Mouse (Mus musculus): ENCODE measurements around the gene Prkn. TPM values are rescaled to one million over a fixed set of nuclear protein-coding genes. Genes with fewer than 3 reads are reported as not detected.

Prkn gene
- polyA plus RNA-seq, 1 experiment: not detected

- Histone ChIP-seq H3K79me3 (ENCODE audit: low read depth) (no peaks in the 10 kb centered on the region), H3K4me3 (ENCODE audit: insufficient read depth, poor library complexity, severe bottlenecking) (no peak overlapping the region), H3ac (ENCODE audit: control insufficient read depth, insufficient read length, low read depth) (no peak overlapping the region), H3K27me3 (ENCODE audit: control insufficient read depth, insufficient read depth, insufficient read length) (no peaks in the 10 kb centered on the region), H3K36me3 (ENCODE audit: control insufficient read depth, insufficient read depth) (no peaks in the 10 kb centered on the region), H3K79me2 (ENCODE audit: control insufficient read depth, insufficient read depth) (no peaks in the 10 kb centered on the region)
- no peak for TF ChIP-seq FOSL1 (IDR thresholded peaks at IDR 0.05; ENCODE audit: insufficient read depth, low read length, poor library complexity, severe bottlenecking)
- TF ChIP-seq USF1 (IDR thresholded peaks at IDR 0.05; ENCODE audit: low read depth): no peak
- TF ChIP-seq MYOG (IDR thresholded peaks at IDR 0.05; ENCODE audit: control insufficient read depth, extremely low read depth, insufficient read length): no peak
- no peak for TF ChIP-seq MYOD1 (IDR thresholded peaks at IDR 0.05; ENCODE audit: control insufficient read depth, insufficient read length, low read depth)
- TF ChIP-seq CEBPB (IDR thresholded peaks at IDR 0.05; ENCODE audit: low read depth): no peak
- TF ChIP-seq MAX (IDR thresholded peaks at IDR 0.05): no peak
- TF ChIP-seq CTCF (IDR thresholded peaks at IDR 0.05; ENCODE audit: control insufficient read depth, insufficient read depth, insufficient read length): no peak
These were observed 1045.4 kb downstream of the Prkn start for GRCm38 (mm10) chr17:11885601-11886000.

- Histone ChIP-seq H3K79me2 (ENCODE audit: control insufficient read depth, insufficient read depth) (no peaks in the 10 kb centered on the region), H3ac (ENCODE audit: control insufficient read depth, insufficient read length, low read depth) (no peak overlapping the region), H3K4me3 (ENCODE audit: insufficient read depth, poor library complexity, severe bottlenecking) (no peak overlapping the region), H3K27me3 (ENCODE audit: control insufficient read depth, insufficient read depth, insufficient read length) (no peaks in the 10 kb centered on the region), H3K36me3 (ENCODE audit: control insufficient read depth, insufficient read depth) (no peaks in the 10 kb centered on the region), H3K79me3 (ENCODE audit: low read depth) (no peaks in the 10 kb centered on the region)
- no peak for TF ChIP-seq USF1 (IDR thresholded peaks at IDR 0.05; ENCODE audit: low read depth)
These were observed 1046.8 kb downstream of the Prkn start for GRCm38 (mm10) chr17:11886963-11887362.

- Histone ChIP-seq H3K4me3 (ENCODE audit: insufficient read depth, poor library complexity, severe bottlenecking) (no peak overlapping the region), H3ac (ENCODE audit: control insufficient read depth, insufficient read length, low read depth) (no peak overlapping the region), H3K27me3 (ENCODE audit: control insufficient read depth, insufficient read depth, insufficient read length) (no peaks in the 10 kb centered on the region), H3K79me3 (ENCODE audit: low read depth) (no peaks in the 10 kb centered on the region), H3K36me3 (ENCODE audit: control insufficient read depth, insufficient read depth) (no peaks in the 10 kb centered on the region), H3K79me2 (ENCODE audit: control insufficient read depth, insufficient read depth) (no peaks in the 10 kb centered on the region)
- TF ChIP-seq CEBPB (IDR thresholded peaks at IDR 0.05; ENCODE audit: low read depth) (no peak), USF1 (IDR thresholded peaks at IDR 0.05; ENCODE audit: low read depth) (no peak), FOSL1 (IDR thresholded peaks at IDR 0.05; ENCODE audit: insufficient read depth, low read length, poor library complexity, severe bottlenecking) (no peak), MYOD1 (IDR thresholded peaks at IDR 0.05; ENCODE audit: control insufficient read depth, insufficient read length, low read depth) (no peak), CTCF (IDR thresholded peaks at IDR 0.05; ENCODE audit: control insufficient read depth, insufficient read depth, insufficient read length) (no peak), MAX (IDR thresholded peaks at IDR 0.05) (no peak), MYOG (IDR thresholded peaks at IDR 0.05; ENCODE audit: control insufficient read depth, extremely low read depth, insufficient read length) (no peak)
These were observed 1047.5 kb downstream of the Prkn start for GRCm38 (mm10) chr17:11887591-11888205.

GRCm38 (mm10) chr17:11888806-11889205 is 1048.6 kb downstream of the Prkn start:
- Histone ChIP-seq H3K79me2 (ENCODE audit: control insufficient read depth, insufficient read depth) (no peaks in the 10 kb centered on the region), H3K36me3 (ENCODE audit: control insufficient read depth, insufficient read depth) (no peaks in the 10 kb centered on the region), H3ac (ENCODE audit: control insufficient read depth, insufficient read length, low read depth) (no peak overlapping the region), H3K27me3 (ENCODE audit: control insufficient read depth, insufficient read depth, insufficient read length) (no peaks in the 10 kb centered on the region), H3K79me3 (ENCODE audit: low read depth) (no peaks in the 10 kb centered on the region), H3K4me3 (ENCODE audit: insufficient read depth, poor library complexity, severe bottlenecking) (no peak overlapping the region)
- TF ChIP-seq FOSL1 (IDR thresholded peaks at IDR 0.05; ENCODE audit: insufficient read depth, low read length, poor library complexity, severe bottlenecking) (no peak), MYOG (IDR thresholded peaks at IDR 0.05; ENCODE audit: control insufficient read depth, extremely low read depth, insufficient read length) (no peak), MYOD1 (IDR thresholded peaks at IDR 0.05; ENCODE audit: control insufficient read depth, insufficient read length, low read depth) (no peak), CTCF (IDR thresholded peaks at IDR 0.05; ENCODE audit: control insufficient read depth, insufficient read depth, insufficient read length) (no peak), CEBPB (IDR thresholded peaks at IDR 0.05; ENCODE audit: low read depth) (no peak), USF1 (IDR thresholded peaks at IDR 0.05; ENCODE audit: low read depth) (no peak), MAX (IDR thresholded peaks at IDR 0.05) (no peak)

- Histone ChIP-seq H3K4me3 (ENCODE audit: insufficient read depth, poor library complexity, severe bottlenecking) (no peak overlapping the region), H3K27me3 (ENCODE audit: control insufficient read depth, insufficient read depth, insufficient read length) (peaks cover 5% of the 10 kb centered on the region)
- TF ChIP-seq MYOD1 (IDR thresholded peaks at IDR 0.05; ENCODE audit: control insufficient read depth, insufficient read length, low read depth) (no peak), FOSL1 (IDR thresholded peaks at IDR 0.05; ENCODE audit: insufficient read depth, low read length, poor library complexity, severe bottlenecking) (no peak)
These were observed 1060.1 kb downstream of the Prkn start for GRCm38 (mm10) chr17:11900300-11900699.

GRCm38 (mm10) chr17:11901731-11902130 is 1061.5 kb downstream of the Prkn start:
- no peaks in the 10 kb centered on the region for H3K79me2 ChIP-seq (ENCODE audit: control insufficient read depth, insufficient read depth)
- peaks cover 3% of the 10 kb centered on the region for H3K27me3 ChIP-seq (ENCODE audit: control insufficient read depth, insufficient read depth, insufficient read length)
- no peaks in the 10 kb centered on the region for H3K36me3 ChIP-seq (ENCODE audit: control insufficient read depth, insufficient read depth)
- no peak overlapping the region for H3ac ChIP-seq (ENCODE audit: control insufficient read depth, insufficient read length, low read depth)
- no peak for TF ChIP-seq USF1 (IDR thresholded peaks at IDR 0.05; ENCODE audit: low read depth)
- no peak for TF ChIP-seq CEBPB (IDR thresholded peaks at IDR 0.05; ENCODE audit: low read depth)
- TF ChIP-seq MAX (IDR thresholded peaks at IDR 0.05): no peak
- TF ChIP-seq FOSL1 (IDR thresholded peaks at IDR 0.05; ENCODE audit: insufficient read depth, low read length, poor library complexity, severe bottlenecking): no peak
- TF ChIP-seq CTCF (IDR thresholded peaks at IDR 0.05; ENCODE audit: control insufficient read depth, insufficient read depth, insufficient read length): no peak
- TF ChIP-seq MYOD1 (IDR thresholded peaks at IDR 0.05; ENCODE audit: control insufficient read depth, insufficient read length, low read depth): no peak
- no peak for TF ChIP-seq MYOG (IDR thresholded peaks at IDR 0.05; ENCODE audit: control insufficient read depth, extremely low read depth, insufficient read length)
- H3K4me3 ChIP-seq (ENCODE audit: insufficient read depth, poor library complexity, severe bottlenecking): no peak overlapping the region
- no peaks in the 10 kb centered on the region for H3K79me3 ChIP-seq (ENCODE audit: low read depth)

More at GRCm38 (mm10) chr17:11900300-11900699, 1060.1 kb downstream of the Prkn start:
- Histone ChIP-seq H3K36me3 (ENCODE audit: control insufficient read depth, insufficient read depth) (no peaks in the 10 kb centered on the region), H3K79me3 (ENCODE audit: low read depth) (no peaks in the 10 kb centered on the region), H3K79me2 (ENCODE audit: control insufficient read depth, insufficient read depth) (no peaks in the 10 kb centered on the region), H3ac (ENCODE audit: control insufficient read depth, insufficient read length, low read depth) (no peak overlapping the region)
